Mouse (Mus musculus) bone marrow, adult 2 months (tissue): Measurements from ENCODE around the gene Gchfr.

Experiments used
- CTCF ChIP-seq: fragments of 200-500 bp; IDR thresholded peaks from 2 replicates; pipeline ENCODE4 v1.5.1; 2011; ENCODE audit warnings: low read length, control low read depth; ENCODE audit not compliant: control insufficient read depth, insufficient read depth
- POLR2A ChIP-seq: fragments of 200-500 bp; IDR thresholded peaks from 2 replicates; pipeline ENCODE4 v1.6.1; 2011; ENCODE audit warnings: low read depth, mild to moderate bottlenecking, control low read depth, low read length, borderline replicate concordance; ENCODE audit not compliant: control insufficient read depth

DNA sequence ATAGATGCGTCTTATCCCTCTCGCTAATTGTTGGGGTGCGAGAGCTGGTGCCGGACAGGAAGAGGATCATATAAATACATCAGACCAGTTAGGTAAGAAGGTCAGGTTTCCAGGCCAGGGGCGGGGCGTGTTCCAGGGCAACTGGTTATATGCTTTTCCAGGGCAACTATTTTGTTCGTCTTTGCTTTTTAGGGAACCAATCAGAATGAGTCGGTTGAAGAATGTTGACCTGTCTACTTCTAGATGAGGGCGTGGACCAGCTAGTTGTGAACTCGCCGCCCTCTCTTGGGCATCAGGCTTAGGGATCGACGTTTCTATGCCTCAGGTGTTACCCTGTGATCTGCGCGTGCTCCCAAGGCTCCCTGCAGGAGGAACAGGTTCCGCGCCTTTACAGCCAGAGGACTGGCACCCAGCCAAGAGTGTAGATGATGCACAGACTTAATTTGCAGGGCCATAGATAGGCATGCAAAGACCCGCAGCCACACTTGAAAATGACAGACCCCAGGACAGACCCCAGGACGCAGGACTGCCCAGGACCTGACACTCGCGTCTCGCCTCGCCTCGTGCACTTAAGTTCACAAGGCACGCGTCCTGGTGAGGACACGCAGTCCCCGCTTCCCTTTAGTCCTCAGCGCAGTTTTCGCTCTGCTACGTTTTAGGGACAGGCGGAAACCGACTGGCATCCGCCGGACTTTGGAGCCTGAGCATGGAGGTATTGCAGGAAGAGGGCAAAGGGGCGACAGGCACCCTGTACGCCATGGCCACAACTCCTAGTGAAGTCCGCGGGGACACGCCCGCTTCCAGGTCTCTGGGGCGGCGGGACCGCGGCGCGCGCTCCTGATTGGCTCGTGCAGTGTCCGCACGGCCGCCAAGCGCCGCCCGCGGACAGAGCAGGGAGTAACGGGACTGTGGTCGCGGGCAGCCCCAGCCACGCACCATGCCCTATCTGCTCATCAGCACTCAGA lies at the start of gene Gchfr:
- TF ChIP-seq POLR2A, result peak; percentile 30; the same call in 1 of the 2 replicates
- no peak for TF ChIP-seq CTCF
